17 mouse cellular contexts compared by ENCODE assay signal in the genomic region with DNA sequence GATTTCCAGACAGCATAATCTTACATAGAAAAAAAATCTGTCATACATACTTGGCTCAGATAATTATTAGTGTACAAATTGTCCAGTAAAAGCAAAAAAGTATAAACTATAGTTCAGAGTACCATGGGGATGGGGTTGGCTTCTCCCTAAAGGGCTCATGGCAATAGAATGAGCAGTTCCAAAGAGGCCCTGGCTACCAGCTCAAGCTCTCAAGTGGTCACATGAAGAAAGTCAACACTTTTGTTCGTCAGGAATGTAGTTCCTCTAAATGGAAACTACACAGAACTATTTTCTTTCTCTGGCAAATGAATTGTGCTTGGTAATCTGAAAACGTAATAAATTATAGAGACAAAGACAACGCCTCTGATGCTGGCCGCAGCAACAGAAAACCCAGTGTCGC.
"Had no signal": no experiment of that assay in that cellular context is flagged by ENCODE, and none has a peak within 500 bp of the region (broad histone marks: within the 10 kb centered on the region; RNA-seq: fewer than 3 reads in every experiment).

No protein-coding gene starts in this region.

- H3K4me3 ChIP-seq: limb, embryonic 12.5 days; limb, embryonic 15.5 days; neural tube, embryonic 12.5 days had no signal

- H3K4me2 ChIP-seq: limb, embryonic 12.5 days; limb, embryonic 15.5 days; liver, embryonic 11.5 days; midbrain, embryonic 11.5 days; neural tube, embryonic 12.5 days had no signal

- ATAC-seq: hindbrain, postnatal 0 days; inflammation-experienced regulatory T-cells, adult 6 months; intestine, embryonic 16.5 days; liver, postnatal 0 days had no signal

- H3K9me3 ChIP-seq: limb, embryonic 12.5 days; limb, embryonic 15.5 days; neural tube, embryonic 12.5 days had no signal

- H3K36me3 ChIP-seq: neural tube, embryonic 12.5 days had no signal

- H3K27me3 ChIP-seq: limb, embryonic 12.5 days; limb, embryonic 15.5 days; neural tube, embryonic 12.5 days had no signal

- H3K27ac ChIP-seq: hindbrain, postnatal 0 days; limb, embryonic 12.5 days; limb, embryonic 15.5 days; liver, embryonic 14.5 days; neural tube, embryonic 12.5 days; stomach, postnatal 0 days had no signal

- H3K9ac ChIP-seq: limb, embryonic 12.5 days; limb, embryonic 15.5 days; liver, embryonic 14.5 days; liver, postnatal 0 days; neural tube, embryonic 12.5 days had no signal

- DNase-seq: kidney, adult 18-20 months; kidney, adult 9 months; left cerebral cortex, postnatal 4 days; liver, postnatal 0 days; midbrain, embryonic 14.5 days; thymus, adult 2 months; thymus, postnatal 25 days had no signal
